Mouse (Mus musculus) kidney, postnatal 0 days (tissue): ENCODE data around the gene Hoxb8. TPM values are rescaled to one million over a fixed set of nuclear protein-coding genes. Genes with fewer than 3 reads are reported as not detected.

ENCODE experiments used
- ATAC-seq: fragments of 200-750 bp; cut with Nextera tagmentation; replicated peaks from 2 replicates; pipeline ENCODE4 v1.8.0; 2017; ENCODE audit warnings: low read depth, moderate number of reproducible peaks, moderate TSS enrichment, moderate library complexity; ENCODE audit not compliant: low FRiP score
- DNase-seq: peaks from one replicate; pipeline ENCODE4 v3.0.0-alpha.2; 2016; ENCODE audit warnings: low spot score
- H3K27ac ChIP-seq: fragments of 300-500 bp; sonication (generic); 2 replicates; pipeline ENCODE4 v1.5.1; 2014; ENCODE audit warnings: mild to moderate bottlenecking
- H3K27me3 ChIP-seq: fragments of 300-500 bp; sonication (generic); 2 replicates; pipeline ENCODE4 v1.6.1; 2014; ENCODE audit warnings: low read length, mixed read lengths; ENCODE audit not compliant: insufficient read depth
- H3K36me3 ChIP-seq: fragments of 300-500 bp; sonication (generic); 2 replicates; pipeline ENCODE4 v1.6.1; 2014; ENCODE audit warnings: low read length, mixed read lengths; ENCODE audit not compliant: insufficient read depth
- H3K4me1 ChIP-seq: fragments of 300-500 bp; sonication (generic); replicated peaks from 2 replicates; pipeline ENCODE4 v1.6.1; 2014; ENCODE audit warnings: antibody characterized with exemption, low read length, mixed read lengths; ENCODE audit not compliant: insufficient read depth
- H3K4me2 ChIP-seq: fragments of 300-500 bp; sonication (generic); 2 replicates; pipeline ENCODE4 v1.6.1; 2014; ENCODE audit warnings: mild to moderate bottlenecking, low read length, moderate library complexity, mixed read lengths
- H3K4me3 ChIP-seq: fragments of 300-500 bp; sonication (generic); replicated peaks from 2 replicates; pipeline ENCODE4 v1.5.1; 2014; ENCODE audit warnings: low read depth, low read length
- H3K9ac ChIP-seq: fragments of 300-500 bp; sonication (generic); 2 replicates; pipeline ENCODE4 v1.6.1; 2014; ENCODE audit warnings: low read depth, low read length
- H3K9me3 ChIP-seq: fragments of 300-500 bp; sonication (generic); replicated peaks from 2 replicates; pipeline ENCODE4 v1.6.1; 2016; ENCODE audit warnings: low read length, inconsistent platforms, mixed read lengths
- CTCF ChIP-seq: IDR thresholded peaks from 2 replicates; pipeline ENCODE4 v1.5.1; 2016; ENCODE audit warnings: antibody characterized with exemption, low read depth, mild to moderate bottlenecking, moderate library complexity
- WGBS: fragments of 180-500 bp; shearing (Covaris S2); extraction: QIAGEN DNeasy Blood & Tissue Kit; methylation state at CpG from one replicate; pipeline ENCODE4 v1.1.7; 2014; 5-methylcytosine and 5-hydroxymethylcytosine counted together
- polyA plus RNA-seq: library from polyadenylated mRNA; unstranded; fragments of >200 nt; fragmentation: Nextera tagmentation; extraction: Ambion mirVana; gene quantifications from 2 replicates; pipeline ENCODE4 v1.2.1, GENCODE M21; 2015

The Hoxb8 gene
- polyA plus RNA-seq, 1 experiment from 2014 or later: 12.2 TPM

DNA sequence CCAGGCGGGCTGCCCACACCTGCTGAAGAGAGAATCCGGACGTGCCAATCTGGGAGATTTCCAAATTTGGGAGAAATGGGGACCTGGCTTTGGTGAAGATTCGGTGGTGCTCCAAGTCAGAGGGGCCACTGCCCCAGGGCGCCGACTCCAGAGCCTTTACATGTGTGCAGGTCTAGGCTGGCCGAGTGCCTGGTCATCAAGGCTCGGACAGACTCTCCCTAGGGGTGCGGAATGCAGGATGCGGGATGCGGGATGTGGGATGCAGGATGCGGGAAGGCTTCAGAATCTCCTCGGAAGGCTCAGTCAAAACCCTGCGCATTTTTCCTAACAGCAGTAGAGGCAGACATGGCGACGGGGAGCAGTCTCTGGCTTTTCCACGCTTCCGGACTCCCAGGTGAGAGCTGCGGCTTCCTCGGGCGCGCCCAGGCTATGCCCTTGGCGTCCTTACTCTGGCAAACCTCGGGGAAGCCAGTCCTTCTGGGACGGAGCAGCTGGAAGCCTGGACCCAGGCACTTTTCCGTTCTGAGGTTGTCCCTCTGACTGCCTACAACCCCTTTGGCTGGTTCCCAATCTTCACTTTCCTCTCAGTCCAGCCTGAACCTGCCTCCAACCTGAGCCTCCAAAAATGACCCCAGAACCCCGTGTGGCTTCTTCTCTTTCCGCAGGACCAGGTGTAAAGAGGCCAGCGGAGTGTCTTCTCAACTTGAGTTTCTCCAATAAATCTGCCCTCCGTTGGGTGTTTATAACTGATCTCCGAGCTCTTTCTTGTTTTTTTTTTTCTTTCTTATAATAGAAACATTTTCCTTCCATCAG is 2.1 kb upstream of the Hoxb8 start:
- TF ChIP-seq CTCF: no peak
- peak overlapping the region; percentile 98 for H3K9ac ChIP-seq
- H3K27me3 ChIP-seq: no peaks in the 10 kb centered on the region
- no peaks in the 10 kb centered on the region for H3K9me3 ChIP-seq
- peak overlapping the region; percentile 99 for H3K27ac ChIP-seq
- peaks cover 22% of the 10 kb centered on the region; the same call in 1 of the 2 replicates for H3K4me1 ChIP-seq
- peak overlapping the region; percentile 84 for H3K4me3 ChIP-seq
- 8% methylated on average over 31 of the region's 31 CpGs for WGBS
- peak overlapping the region; percentile 96 for H3K4me2 ChIP-seq
- no peak for ATAC-seq
- peak; percentile 61 for DNase-seq
- H3K36me3 ChIP-seq: no peaks in the 10 kb centered on the region

DNA sequence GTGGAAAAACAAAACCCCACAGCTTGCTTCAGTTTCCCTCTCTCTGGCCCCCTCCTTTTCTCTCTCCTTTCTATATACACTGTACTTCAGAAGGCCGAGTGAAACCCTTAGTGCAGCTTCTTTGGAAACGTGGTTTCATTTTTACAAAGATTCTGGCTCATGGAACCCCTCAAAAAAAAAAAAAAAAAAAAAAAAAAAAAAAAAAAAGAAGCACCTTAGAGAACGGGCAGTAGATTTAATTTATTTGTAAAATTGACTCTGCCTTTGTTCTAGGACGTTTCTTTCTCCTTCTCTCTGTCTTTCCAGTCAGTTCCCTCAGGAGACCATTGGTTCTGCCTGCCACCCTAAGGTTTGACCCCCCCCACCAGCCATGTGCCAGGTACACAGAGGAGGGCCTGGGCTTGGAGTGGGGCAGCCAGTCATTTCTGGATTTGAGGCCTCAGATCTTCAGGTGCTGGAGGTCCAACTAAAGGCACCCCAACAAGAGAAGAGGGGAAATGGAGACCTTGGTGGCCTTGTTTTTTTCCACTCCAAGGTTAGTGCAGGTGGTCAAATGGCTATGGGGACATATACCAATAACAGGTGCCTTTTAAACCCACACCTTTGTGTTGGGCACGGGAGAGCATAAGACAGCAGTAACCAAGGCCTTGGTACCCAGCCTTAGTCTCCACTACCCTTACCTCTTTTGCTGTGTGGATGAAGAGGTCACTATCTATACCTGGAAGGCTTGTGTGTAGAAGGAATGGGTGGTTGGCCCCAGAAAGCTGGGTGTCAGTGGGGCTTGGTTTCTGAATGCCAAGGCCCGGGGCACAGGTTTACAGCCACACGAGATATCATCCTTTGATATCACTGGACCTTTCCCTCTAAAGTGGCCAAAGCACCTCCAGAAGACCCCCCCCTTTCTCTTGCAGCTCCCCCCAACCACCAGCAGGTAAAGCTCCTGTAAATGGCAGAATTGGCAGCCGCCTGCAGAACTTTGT is 1.0 kb upstream of the Hoxb8 start:
- TF ChIP-seq CTCF: no peak
- Histone ChIP-seq H3K36me3 (no peaks in the 10 kb centered on the region), H3K9ac (peak overlapping the region; percentile 98), H3K4me1 (peaks cover 22% of the 10 kb centered on the region; the same call in 1 of the 2 replicates), H3K27me3 (no peaks in the 10 kb centered on the region), H3K4me2 (peak overlapping the region; percentile 96), H3K4me3 (peak overlapping the region; percentile 84), H3K27ac (peak overlapping the region; percentile 99), H3K9me3 (no peaks in the 10 kb centered on the region)
- peak; percentile 75 for DNase-seq
- WGBS: 34% methylated on average over 8 of the region's 8 CpGs
- ATAC-seq: no peak

DNA sequence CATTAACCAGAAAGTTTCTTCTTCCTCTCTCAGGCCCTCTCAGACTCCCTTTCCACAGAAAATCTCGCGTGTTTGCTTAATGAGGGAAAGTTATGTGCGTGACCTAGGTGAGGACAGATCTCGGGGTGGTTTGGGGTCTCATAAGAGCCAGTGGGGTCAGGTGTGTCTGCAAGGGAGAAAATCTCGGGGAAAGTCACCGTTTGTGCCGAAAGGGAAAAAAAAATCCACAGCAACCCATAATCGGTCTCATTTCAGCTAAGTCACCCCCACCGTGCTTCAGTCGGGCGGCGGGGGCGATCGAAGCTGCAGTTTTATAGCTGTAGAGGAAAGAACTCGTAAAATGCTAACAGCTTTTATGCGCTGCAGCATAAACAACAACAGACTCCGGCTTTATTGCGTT is 309 bp upstream of the Hoxb8 start:
- Histone ChIP-seq H3K4me3 (peak overlapping the region; percentile 84), H3K9me3 (no peaks in the 10 kb centered on the region), H3K4me2 (peak overlapping the region; percentile 96), H3K27me3 (no peaks in the 10 kb centered on the region), H3K27ac (peak overlapping the region; percentile 99), H3K9ac (peak overlapping the region; percentile 98), H3K36me3 (no peaks in the 10 kb centered on the region), H3K4me1 (peaks cover 22% of the 10 kb centered on the region; the same call in 1 of the 2 replicates)
- 11% methylated on average over 18 of the region's 18 CpGs for WGBS
- peak; percentile 80 for DNase-seq
- no peak for TF ChIP-seq CTCF
- no peak for ATAC-seq

DNA sequence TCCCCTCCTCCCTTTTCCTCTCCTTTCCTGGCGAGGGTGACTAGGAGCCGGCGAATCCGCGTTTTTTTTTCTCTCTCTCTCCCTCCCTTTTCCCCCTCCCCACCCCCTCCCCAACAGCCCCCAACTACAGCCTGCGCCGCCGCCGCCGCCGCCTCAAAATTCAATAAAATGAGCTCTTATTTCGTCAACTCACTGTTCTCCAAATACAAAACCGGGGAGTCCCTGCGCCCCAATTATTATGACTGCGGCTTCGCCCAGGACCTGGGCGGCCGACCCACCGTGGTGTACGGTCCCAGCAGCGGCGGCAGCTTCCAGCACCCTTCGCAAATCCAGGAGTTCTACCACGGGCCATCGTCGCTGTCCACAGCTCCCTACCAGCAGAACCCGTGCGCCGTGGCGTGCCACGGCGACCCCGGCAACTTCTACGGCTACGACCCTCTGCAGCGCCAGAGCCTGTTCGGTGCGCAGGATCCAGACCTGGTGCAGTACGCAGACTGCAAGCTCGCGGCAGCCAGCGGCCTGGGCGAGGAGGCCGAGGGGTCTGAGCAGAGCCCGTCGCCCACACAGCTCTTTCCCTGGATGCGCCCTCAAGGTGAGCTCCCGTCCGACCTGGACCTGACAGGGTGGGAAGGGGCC is 1.2 kb downstream of the Hoxb8 start:
- peak; percentile 32 for DNase-seq
- no peak for TF ChIP-seq CTCF
- peak overlapping the region; percentile 99 for H3K27ac ChIP-seq
- H3K4me3 ChIP-seq: peak overlapping the region; percentile 84
- H3K27me3 ChIP-seq: no peaks in the 10 kb centered on the region
- no peak for ATAC-seq
- H3K9me3 ChIP-seq: no peaks in the 10 kb centered on the region
- peaks cover 20% of the 10 kb centered on the region for H3K4me1 ChIP-seq
- under 1% methylated on average over 49 of the region's 49 CpGs for WGBS
- H3K9ac ChIP-seq: peak overlapping the region; percentile 98
- H3K36me3 ChIP-seq: no peaks in the 10 kb centered on the region
- peak overlapping the region; percentile 96 for H3K4me2 ChIP-seq

DNA sequence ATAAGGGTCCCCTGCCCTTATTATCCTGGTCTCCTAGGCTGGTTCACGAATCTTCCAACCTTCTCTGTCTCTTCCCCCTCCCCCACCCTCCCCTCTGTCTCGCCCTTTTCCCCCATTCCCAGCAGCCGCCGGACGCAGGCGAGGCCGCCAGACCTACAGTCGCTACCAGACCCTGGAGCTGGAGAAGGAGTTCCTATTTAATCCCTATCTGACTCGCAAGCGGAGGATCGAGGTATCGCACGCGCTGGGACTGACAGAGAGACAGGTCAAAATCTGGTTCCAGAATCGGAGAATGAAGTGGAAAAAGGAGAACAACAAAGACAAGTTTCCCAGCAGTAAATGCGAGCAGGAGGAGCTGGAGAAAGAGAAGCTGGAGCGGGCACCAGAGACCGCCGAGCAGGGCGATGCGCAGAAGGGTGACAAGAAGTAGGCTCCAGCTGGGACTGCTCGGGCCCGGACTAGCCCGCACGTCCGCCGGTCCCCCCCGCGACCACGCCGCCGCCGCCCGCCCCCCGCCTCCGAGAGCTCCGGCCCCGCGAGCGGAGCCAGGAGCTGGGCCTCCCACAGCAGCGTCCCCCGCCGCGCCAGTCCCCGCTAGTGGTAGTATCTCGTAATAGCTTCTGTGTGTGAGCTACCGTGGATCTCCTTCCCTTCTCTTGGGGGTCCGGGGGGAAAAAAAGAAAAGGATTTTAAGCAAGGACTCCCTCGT is 2.5 kb downstream of the Hoxb8 start:
- no peak for ATAC-seq

More for the DNA sequence above, 2.5 kb downstream of the Hoxb8 start:
- Histone ChIP-seq H3K9ac (peak overlapping the region; percentile 98), H3K4me1 (peaks cover 27% of the 10 kb centered on the region), H3K4me2 (peak overlapping the region; percentile 96), H3K36me3 (no peaks in the 10 kb centered on the region), H3K27me3 (no peaks in the 10 kb centered on the region), H3K27ac (peak overlapping the region; percentile 99), H3K9me3 (no peaks in the 10 kb centered on the region), H3K4me3 (peak overlapping the region; percentile 84)
- DNase-seq: peak; percentile 89
- under 1% methylated on average over 48 of the region's 49 CpGs for WGBS
- TF ChIP-seq CTCF: peak; percentile 22; the same call in 1 of the 2 replicates
